23 mouse cellular contexts compared by ENCODE assay signal in genomic region chr14:59537829-59538432, GRCm38 (mm10).
"Had no signal": no experiment of that assay in that cellular context is flagged by ENCODE, and none has a peak within 500 bp of the region (broad histone marks: within the 10 kb centered on the region; RNA-seq: fewer than 3 reads in every experiment).

No protein-coding gene starts in this region.

- H3K27me3 ChIP-seq: heart, embryonic 12.5 days; hindbrain, embryonic 13.5 days; hindbrain, embryonic 15.5 days; kidney, embryonic 15.5 days; limb, embryonic 13.5 days; limb, embryonic 15.5 days had no signal

- H3K36me3 ChIP-seq: hindbrain, embryonic 13.5 days; hindbrain, embryonic 15.5 days; kidney, embryonic 15.5 days; limb, embryonic 15.5 days had no signal

- DNase-seq: forebrain, postnatal 0 days; gastrocnemius, postnatal 14 days; gastrocnemius, postnatal 36 days; heart, adult 18-20 months; heart, postnatal 10 days; heart, postnatal 36 days; kidney, adult 2 months; kidney, adult 9 months; kidney, postnatal 25 days; kidney, postnatal 4 days; layer of hippocampus, postnatal 36 days; left cerebral cortex, postnatal 4 days had no signal

- H3K9ac ChIP-seq: forebrain, postnatal 0 days; heart, embryonic 12.5 days; hindbrain, embryonic 13.5 days; hindbrain, embryonic 15.5 days; kidney, embryonic 15.5 days; limb, embryonic 13.5 days; limb, embryonic 15.5 days had no signal

- ATAC-seq: forebrain, postnatal 0 days; hindbrain, postnatal 0 days; intestine, embryonic 16.5 days had no signal

- H3K27ac ChIP-seq: heart, embryonic 10.5 days; hindbrain, embryonic 13.5 days; hindbrain, embryonic 15.5 days; hindbrain, postnatal 0 days; kidney, embryonic 15.5 days; kidney, postnatal 0 days; layer of hippocampus, adult 2 months; limb, embryonic 13.5 days; limb, embryonic 15.5 days had no signal

- H3K4me3 ChIP-seq: heart, embryonic 10.5 days; heart, embryonic 12.5 days; hindbrain, embryonic 13.5 days; hindbrain, embryonic 15.5 days; kidney, embryonic 15.5 days; layer of hippocampus, adult 2 months; limb, embryonic 13.5 days; limb, embryonic 15.5 days had no signal

- H3K4me2 ChIP-seq: heart, embryonic 12.5 days; hindbrain, embryonic 13.5 days; hindbrain, embryonic 15.5 days; kidney, embryonic 15.5 days; limb, embryonic 13.5 days; limb, embryonic 15.5 days had no signal

- H3K9me3 ChIP-seq: heart, embryonic 10.5 days; heart, embryonic 12.5 days; hindbrain, embryonic 13.5 days; hindbrain, embryonic 15.5 days; kidney, embryonic 15.5 days; limb, embryonic 13.5 days; limb, embryonic 15.5 days had no signal

- H3K4me1 ChIP-seq: heart, embryonic 10.5 days; heart, embryonic 12.5 days; hindbrain, embryonic 13.5 days; hindbrain, embryonic 15.5 days; kidney, embryonic 15.5 days; limb, embryonic 15.5 days had no signal
